Mouse (Mus musculus) ES-E14 (cell line): ENCODE data around the gene Phip. TPM values are rescaled to one million over a fixed set of nuclear protein-coding genes. Genes with fewer than 3 reads are reported as not detected.
A peak's percentile ranks its signal among the peaks of the same experiment; 100 is the strongest.

ENCODE experiments used
- DNase-seq: peaks from one replicate; pipeline ENCODE4 v3.0.0-alpha.2; 2013; ENCODE audit warnings: low read depth, low spot score
- H3K27ac ChIP-seq: 2 replicates; pipeline ENCODE4 v1.5.1; 2012; ENCODE audit warnings: low read depth, mild to moderate bottlenecking, low read length, moderate library complexity, mixed read lengths; ENCODE audit not compliant: poor library complexity, insufficient read depth, severe bottlenecking
- H3K36me3 ChIP-seq: 2 replicates; pipeline ENCODE4 v1.6.1; 2012; ENCODE audit warnings: mild to moderate bottlenecking, low read length, moderate library complexity, mixed read lengths; ENCODE audit not compliant: control insufficient read depth, poor library complexity, insufficient read depth, severe bottlenecking
- H3K4me1 ChIP-seq, 2 experiments: fragments of 150-350 bp in 1 of 2; sonication (generic) in 1 of 2; 2 replicates each; pipeline ENCODE4 v1.6.1; 2012; ENCODE audit warnings: low read length in 2 of 2, mild to moderate bottlenecking in 1 of 2, mixed read lengths in 1 of 2; ENCODE audit not compliant: control insufficient read depth in 2 of 2, insufficient read depth in 2 of 2, poor library complexity in 1 of 2
- H3K4me3 ChIP-seq, 2 experiments: fragments of 150-350 bp in 1 of 2; sonication (generic) in 1 of 2; 2 replicates each; pipeline ENCODE4 v1.5.1; 2012; ENCODE audit warnings: low read length in 2 of 2, low read depth in 1 of 2, mild to moderate bottlenecking in 1 of 2, mixed read lengths in 1 of 2; ENCODE audit not compliant: insufficient read depth in 1 of 2, poor library complexity in 1 of 2, severe bottlenecking in 1 of 2
- H3K9ac ChIP-seq: 2 replicates; pipeline ENCODE4 v1.6.1; 2012; ENCODE audit warnings: low read depth, mild to moderate bottlenecking, low read length, mixed read lengths; ENCODE audit not compliant: poor library complexity, insufficient read depth, severe bottlenecking
- H3K9me3 ChIP-seq: fragments of 150-350 bp; sonication (generic); 2 replicates; pipeline ENCODE4 v1.6.1; 2012; ENCODE audit warnings: low read depth, mild to moderate bottlenecking, low read length; ENCODE audit not compliant: control insufficient read depth, insufficient read depth
- CHD2 ChIP-seq: IDR thresholded peaks from 2 replicates; pipeline ENCODE4 v1.6.1; 2014; ENCODE audit warnings: mild to moderate bottlenecking, low read depth, low read length, inconsistent platforms
- HCFC1 ChIP-seq: IDR thresholded peaks from 2 replicates; pipeline ENCODE4 v1.6.1; 2012; ENCODE audit warnings: low read length, inconsistent platforms, borderline replicate concordance; ENCODE audit not compliant: insufficient read depth
- MAFK ChIP-seq: IDR thresholded peaks from 2 replicates; pipeline ENCODE4 v1.6.1; 2014; ENCODE audit warnings: mild to moderate bottlenecking, low read depth, low read length, inconsistent platforms; ENCODE audit not compliant: insufficient read depth
- ZC3H11A ChIP-seq: IDR thresholded peaks from 2 replicates; pipeline ENCODE4 v1.6.1; 2012; ENCODE audit warnings: low read depth, mild to moderate bottlenecking, inconsistent platforms, low read length, borderline replicate concordance
- ZNF384 ChIP-seq: IDR thresholded peaks from 2 replicates; pipeline ENCODE4 v1.6.1; 2012; ENCODE audit warnings: low read depth, low read length, inconsistent platforms
- in situ Hi-C, 2 experiments: fragments of 600-800 bp; cut with MboI; formaldehyde crosslinking; loops; one replicate each; pipeline ENCODE4 v1.15.1; 2025; ENCODE audit warnings: low sequenced_read_pairs in 2 of 2, inconsistent platforms in 1 of 2; ENCODE audit not compliant: unreplicated experiment in 2 of 2
- total RNA-seq: library from RNA; depleted of rRNA; stranded (reverse); fragments of 300-350 nt; gene quantifications from 2 replicates; pipeline ENCODE4 v1.2.3, GENCODE M21; 2012

Gene Phip
- total RNA-seq, 1 experiment = 52.4 TPM

DNA sequence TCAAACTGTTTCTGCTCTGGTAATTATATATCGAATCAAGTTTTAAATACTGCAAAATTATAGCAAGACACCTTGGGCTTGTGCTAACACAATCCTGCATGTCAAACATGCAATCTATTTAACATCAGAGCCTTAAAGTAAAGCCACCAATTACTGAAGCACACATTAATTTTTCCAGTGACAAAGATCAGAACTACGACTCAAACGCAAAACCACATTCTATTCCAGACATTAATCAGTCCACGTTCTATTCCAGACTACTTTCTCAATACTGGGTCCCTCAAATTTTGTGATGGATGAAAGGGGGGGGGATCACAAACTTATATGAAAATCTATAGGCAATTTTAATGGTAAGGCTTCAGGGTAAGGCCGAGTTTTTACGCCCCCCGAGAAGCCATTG is 68.1 kb downstream of the Phip start:
- no peaks in the 10 kb centered on the region for H3K9me3 ChIP-seq
- H3K9ac ChIP-seq = no peak overlapping the region
- TF ChIP-seq ZC3H11A (no peak), ZNF384 (no peak), CHD2 (no peak)
- H3K36me3 ChIP-seq = peaks cover 8% of the 10 kb centered on the region
- in situ Hi-C loops = no loop called here
- DNase-seq = no peak
- H3K4me3 ChIP-seq = no peak overlapping the region
- H3K27ac ChIP-seq = no peak overlapping the region
- H3K4me1 ChIP-seq = no peaks in the 10 kb centered on the region

DNA sequence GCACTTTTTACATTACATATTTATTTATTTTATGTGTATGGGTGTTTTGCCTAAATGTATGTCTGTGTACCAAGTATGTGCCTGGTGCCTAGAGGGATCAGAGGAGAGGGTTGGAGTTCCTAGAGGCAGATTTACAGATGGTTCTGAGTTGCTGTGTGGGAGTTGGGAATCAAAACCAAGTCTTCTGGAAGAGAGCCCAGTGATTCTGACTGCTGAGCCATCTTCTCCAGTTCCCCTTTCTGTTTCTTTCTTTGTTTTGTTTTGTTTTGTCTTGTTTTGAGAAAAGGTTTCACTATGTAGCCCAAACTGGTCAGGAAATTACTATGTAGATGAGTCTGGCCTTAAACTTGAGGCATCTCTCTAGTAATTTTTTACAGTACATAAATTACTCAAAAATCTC is 86.7 kb downstream of the Phip start:
- Histone ChIP-seq H3K9me3 (no peaks in the 10 kb centered on the region), H3K4me3 (no peak overlapping the region), H3K9ac (no peak overlapping the region), H3K27ac (no peak overlapping the region), H3K4me1 (no peaks in the 10 kb centered on the region), H3K36me3 (peaks cover 3% of the 10 kb centered on the region)
- DNase-seq = no peak
- in situ Hi-C loops = no loop called here
- TF ChIP-seq ZC3H11A = no peak
- no peak for TF ChIP-seq CHD2
- TF ChIP-seq MAFK = no peak
- no peak for TF ChIP-seq HCFC1

DNA sequence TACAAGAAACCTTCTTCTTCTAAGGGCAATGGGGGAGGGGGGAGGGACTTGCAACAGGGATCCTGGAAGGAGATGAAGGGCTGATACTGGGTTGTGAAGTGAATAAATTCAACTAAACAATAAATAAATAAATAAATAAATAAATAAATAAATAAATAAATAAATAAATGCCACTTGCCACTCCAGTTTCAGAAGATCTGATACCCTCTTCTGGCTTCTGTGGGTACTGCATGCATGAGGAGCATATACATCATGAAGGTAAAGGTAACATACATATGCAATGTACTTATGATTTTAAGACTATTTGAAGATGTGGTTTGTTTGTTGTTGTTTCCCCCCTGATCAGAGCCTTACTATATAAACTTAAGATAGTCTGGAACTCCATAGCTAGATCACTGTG is 91.1 kb downstream of the Phip start:
- no peaks in the 10 kb centered on the region for H3K4me1 ChIP-seq
- no peak overlapping the region for H3K9ac ChIP-seq
- H3K27ac ChIP-seq = no peak overlapping the region
- in situ Hi-C loops = no loop called here
- no peaks in the 10 kb centered on the region for H3K9me3 ChIP-seq
- peak; percentile 30 for DNase-seq
- TF ChIP-seq ZNF384 (no peak), ZC3H11A (peak; percentile 59; the same call in 1 of the 2 replicates)
- H3K4me3 ChIP-seq = no peak overlapping the region
- peaks cover 7% of the 10 kb centered on the region for H3K36me3 ChIP-seq

DNA sequence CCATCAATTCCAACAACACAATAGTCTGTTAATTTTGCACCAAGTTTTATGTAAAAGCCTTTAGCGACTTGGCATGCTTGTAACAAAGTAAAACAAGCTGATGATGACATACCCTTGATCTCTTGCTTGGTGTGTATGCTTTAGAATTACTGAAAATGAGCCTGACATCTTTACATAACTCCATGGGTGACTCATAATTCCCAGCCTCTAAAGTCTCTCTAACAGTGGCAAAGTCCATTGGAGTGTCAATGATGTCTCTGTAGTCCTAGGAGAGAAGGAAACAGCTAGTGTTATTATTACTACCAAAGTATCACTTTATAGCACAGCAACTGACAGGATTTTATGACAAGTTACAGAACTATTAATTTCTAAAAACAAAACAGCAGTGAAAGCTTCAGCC is 98.2 kb downstream of the Phip start:
- H3K36me3 ChIP-seq = peaks cover 19% of the 10 kb centered on the region
- TF ChIP-seq ZC3H11A = no peak
- TF ChIP-seq HCFC1 = no peak
- TF ChIP-seq MAFK = no peak
- TF ChIP-seq ZNF384 = no peak
- no peak for TF ChIP-seq CHD2
- in situ Hi-C loops = no loop called here
- no peak overlapping the region for H3K4me3 ChIP-seq
- no peak for DNase-seq
- H3K4me1 ChIP-seq = no peaks in the 10 kb centered on the region
- no peak overlapping the region for H3K9ac ChIP-seq
- H3K9me3 ChIP-seq = no peaks in the 10 kb centered on the region
- H3K27ac ChIP-seq = no peak overlapping the region

DNA sequence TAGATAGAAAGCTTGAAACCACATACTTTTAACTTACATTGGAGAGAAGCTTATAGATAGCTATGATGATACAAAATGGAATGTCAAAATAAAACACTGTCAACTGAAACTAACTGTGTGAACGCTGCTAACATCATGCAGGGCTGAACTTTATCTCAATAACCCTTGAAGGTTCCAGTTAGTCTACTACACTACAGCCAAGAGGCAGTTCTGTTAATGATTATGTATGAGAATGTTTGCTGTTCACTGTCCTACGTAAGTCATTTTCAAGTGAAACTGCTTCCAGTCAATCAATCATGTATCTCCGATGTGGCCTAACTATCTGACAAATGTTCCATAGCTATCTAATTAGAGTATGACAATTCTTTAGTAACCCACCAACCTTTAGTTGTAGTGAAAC is 107.6 kb downstream of the Phip start:
- H3K36me3 ChIP-seq = peaks cover 4% of the 10 kb centered on the region; the same call in 1 of the 2 replicates
- in situ Hi-C loops = no loop called here

More for the DNA sequence above, 107.6 kb downstream of the Phip start:
- Histone ChIP-seq H3K27ac (no peak overlapping the region), H3K4me1 (no peaks in the 10 kb centered on the region), H3K9me3 (no peaks in the 10 kb centered on the region), H3K9ac (no peak overlapping the region), H3K4me3 (no peak overlapping the region)
- no peak for TF ChIP-seq CHD2
- no peak for TF ChIP-seq ZNF384
- TF ChIP-seq HCFC1 = no peak
- TF ChIP-seq MAFK = no peak
- no peak for TF ChIP-seq ZC3H11A
- no peak for DNase-seq
